Mouse (Mus musculus) urinary bladder, postnatal 10 days (tissue): ENCODE measurements around the gene Rcor3.
A peak's percentile ranks its signal among the peaks of the same experiment; 100 is the strongest.

Source experiments
- DNase-seq: peaks from one replicate; pipeline ENCODE4 v3.0.0; 2022; ENCODE audit warnings: low spot score

Rcor3 gene

GRCm38 (mm10) chr1:192137926-192138910 is at the start of gene Rcor3:
Gene Rcor3, minus strand, starts transcription at chr1:192138062.
- peak; percentile 33 for DNase-seq

GRCm38 (mm10) chr1:192181696-192182257 is 43.9 kb upstream of the Rcor3 start:
- DNase-seq: no peak

- DNase-seq: no peak
Observed at GRCm38 (mm10) chr1:192179877-192180276, 42.0 kb upstream of the Rcor3 start.

- DNase-seq: no peak
Observed at GRCm38 (mm10) chr1:192171477-192171876, 33.6 kb upstream of the Rcor3 start.

- DNase-seq: no peak
Observed at GRCm38 (mm10) chr1:192151179-192151578, 13.3 kb upstream of the Rcor3 start.

GRCm38 (mm10) chr1:192140313-192140712 is 2.5 kb upstream of the Rcor3 start:
- DNase-seq: no peak

GRCm38 (mm10) chr1:192137291-192137925 is 454 bp downstream of the Rcor3 start:
- no peak for DNase-seq

GRCm38 (mm10) chr1:192136561-192137290 is 1.1 kb downstream of the Rcor3 start:
- DNase-seq: peak; percentile 27

- no peak for DNase-seq
Observed at GRCm38 (mm10) chr1:192130202-192130601, 7.7 kb downstream of the Rcor3 start.

- DNase-seq: no peak
Observed at GRCm38 (mm10) chr1:192128343-192128742, 9.5 kb downstream of the Rcor3 start.

GRCm38 (mm10) chr1:192125761-192126160 is 12.1 kb downstream of the Rcor3 start:
- no peak for DNase-seq

- DNase-seq: no peak
Observed at GRCm38 (mm10) chr1:192116262-192116661, 21.6 kb downstream of the Rcor3 start.

- no peak for DNase-seq
Observed at GRCm38 (mm10) chr1:192115378-192115777, 22.5 kb downstream of the Rcor3 start.

- DNase-seq: no peak
Observed at GRCm38 (mm10) chr1:192109169-192109568, 28.7 kb downstream of the Rcor3 start.

- no peak for DNase-seq
Observed at GRCm38 (mm10) chr1:192107352-192107751, 30.5 kb downstream of the Rcor3 start.

- DNase-seq: no peak
Observed at GRCm38 (mm10) chr1:192105902-192106389, 31.9 kb downstream of the Rcor3 start.

GRCm38 (mm10) chr1:192104021-192104420 is 33.8 kb downstream of the Rcor3 start:
- DNase-seq: no peak

- DNase-seq: no peak
Observed at GRCm38 (mm10) chr1:192103176-192103575, 34.7 kb downstream of the Rcor3 start.

- DNase-seq: no peak
Observed at GRCm38 (mm10) chr1:192101359-192101758, 36.5 kb downstream of the Rcor3 start.

- no peak for DNase-seq
Observed at GRCm38 (mm10) chr1:192100742-192101141, 37.1 kb downstream of the Rcor3 start.

GRCm38 (mm10) chr1:192095626-192096025 is 42.2 kb downstream of the Rcor3 start:
- no peak for DNase-seq
